Mouse (Mus musculus) Patski (cell line): ENCODE results near the gene Nek8. TPM values are rescaled to one million over a fixed set of nuclear protein-coding genes. Genes with fewer than 3 reads are reported as not detected.

Experiments
- ATAC-seq: fragments of 100-300 bp; one replicate; pipeline ENCODE4 v1.8.0; 2021
- CTCF ChIA-PET: fragments of 350-600 bp; sonication (Branson Sonifier 250); formaldehyde crosslinking; loops from one replicate; lab custom pipeline; 2022; ENCODE audit warnings: inconsistent platforms; lab: Charles Lee
- POLR2A ChIA-PET: fragments of 350-600 bp; sonication (Branson Sonifier 250); formaldehyde crosslinking; loops from one replicate; lab custom pipeline; 2022; ENCODE audit warnings: antibody characterized with exemption, inconsistent platforms; lab: Charles Lee
- DNase-seq: peaks from one replicate; pipeline ENCODE4 v3.0.0-alpha.2; 2011; ENCODE audit warnings: low read depth, low spot score
- H3K27me3 ChIP-seq: fragments of 371-371 bp; one replicate; pipeline ENCODE4 v1.5.1; 2021
- CTCF ChIP-seq: fragments of 100-300 bp; IDR thresholded peaks from one replicate; pipeline ENCODE4 v1.5.1; 2021
- in situ Hi-C: fragments of 300-500 bp; cut with MboI; formaldehyde crosslinking; loops from 3 replicates; pipeline ENCODE4 v1.11.1; 2018; ENCODE audit warnings: low pct_unique_long_range_greater_than_20kb, mixed read lengths
- polyA plus RNA-seq: library from polyadenylated mRNA; unstranded; gene quantifications from one replicate; pipeline ENCODE4 v1.2.3, GENCODE M21; 2021

The Nek8 gene
- polyA plus RNA-seq, result 19.6 TPM

DNA sequence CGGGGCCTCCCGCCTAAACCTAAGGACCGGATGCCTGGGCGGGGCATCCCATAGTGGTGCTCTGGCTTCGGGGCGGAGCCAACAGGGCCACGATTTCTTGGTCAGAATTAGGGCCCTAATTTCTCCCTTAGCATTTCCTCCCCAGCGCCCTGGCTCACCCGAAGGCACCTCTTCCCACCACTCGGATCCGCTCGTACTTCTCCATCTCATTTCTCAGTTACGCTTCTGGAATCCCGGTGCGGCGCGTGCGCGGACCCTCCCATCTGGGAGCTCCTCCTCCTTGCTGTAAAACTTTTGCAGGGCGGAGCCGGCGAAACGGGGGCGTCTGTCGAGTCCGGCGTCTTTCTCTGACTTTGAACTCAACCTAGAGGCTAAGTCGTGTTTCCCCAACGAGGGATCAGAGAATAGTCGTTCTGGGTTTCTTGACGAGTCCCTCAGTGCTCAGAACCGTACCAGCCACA, at the start of gene Nek8, which contains the start of gene Tlcd1:
TSS of gene Nek8 (minus strand) at position 274 of the 461 bp plus-strand sequence.
TSS of gene Tlcd1 (plus strand) at position 310 of the 461 bp plus-strand sequence.
- in situ Hi-C loops, result loop anchor here (10.0 kb wide), 1 partner anchor 352 kb away; no protein-coding TSS in a partner anchor
- H3K27me3 ChIP-seq, result no peaks in the 10 kb centered on the region
- TF ChIP-seq CTCF, result no peak
- DNase-seq, result no peak
- ChIA-PET POLR2A (interaction anchor here (0.7 to 6.3 kb wide), 4 partner anchors 11 to 16 kb away, joined by 3 to 50 read pairs (median 4); partner anchors contain the start of gene Traf4), CTCF (interaction anchor here (1.1 to 2.3 kb wide), 7 partner anchors 10 to 119 kb away, joined by 3 to 16 read pairs (median 7); partner anchors contain the start of genes Fam222b and Traf4)
- ATAC-seq, result peak; percentile 29

DNA sequence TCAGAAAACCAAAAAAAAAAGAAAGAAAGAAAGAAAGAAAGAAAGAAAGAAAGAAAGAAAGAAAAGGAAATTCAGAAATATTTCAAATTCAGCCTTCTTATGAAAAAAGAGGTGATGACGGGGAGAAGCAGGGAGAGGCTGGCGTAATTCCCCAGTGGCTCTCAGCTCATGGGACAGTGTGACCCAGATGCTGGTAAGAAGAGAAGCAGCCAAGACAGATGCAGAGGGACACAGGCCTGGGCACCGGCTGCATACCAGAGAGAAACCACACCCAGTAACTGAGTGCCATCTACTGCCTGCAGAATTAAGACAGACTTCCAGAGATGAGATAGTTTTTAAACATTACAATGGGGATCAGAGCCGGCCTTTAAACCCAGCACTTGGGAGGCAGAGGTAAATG, 47.1 kb upstream of the Nek8 start:
- CTCF ChIA-PET, result interaction anchor here (1.4 to 2.3 kb wide), 2 partner anchors 11 to 14 kb away, joined by 3 to 5 read pairs; no protein-coding TSS in a partner anchor
- in situ Hi-C loops, result no loop called here
- ATAC-seq, result no peak
- POLR2A ChIA-PET, result interaction anchor here (1.3 kb wide), 1 partner anchor 13 kb away, joined by 5 read pairs; no protein-coding TSS in a partner anchor
- DNase-seq, result no peak
- TF ChIP-seq CTCF, result no peak
- H3K27me3 ChIP-seq, result no peaks in the 10 kb centered on the region

- in situ Hi-C loops, result no loop called here
- POLR2A ChIA-PET, result no interaction called here
- no peak for ATAC-seq
- TF ChIP-seq CTCF, result no peak
- no peak for DNase-seq
- CTCF ChIA-PET, result interaction anchor here (1.2 kb wide), 1 partner anchor 10 kb away, joined by 3 read pairs; no protein-coding TSS in a partner anchor
- H3K27me3 ChIP-seq, result no peaks in the 10 kb centered on the region
Measured at GRCm38 (mm10) chr11:78215709-78216317, 39.3 kb upstream of the Nek8 start.

DNA sequence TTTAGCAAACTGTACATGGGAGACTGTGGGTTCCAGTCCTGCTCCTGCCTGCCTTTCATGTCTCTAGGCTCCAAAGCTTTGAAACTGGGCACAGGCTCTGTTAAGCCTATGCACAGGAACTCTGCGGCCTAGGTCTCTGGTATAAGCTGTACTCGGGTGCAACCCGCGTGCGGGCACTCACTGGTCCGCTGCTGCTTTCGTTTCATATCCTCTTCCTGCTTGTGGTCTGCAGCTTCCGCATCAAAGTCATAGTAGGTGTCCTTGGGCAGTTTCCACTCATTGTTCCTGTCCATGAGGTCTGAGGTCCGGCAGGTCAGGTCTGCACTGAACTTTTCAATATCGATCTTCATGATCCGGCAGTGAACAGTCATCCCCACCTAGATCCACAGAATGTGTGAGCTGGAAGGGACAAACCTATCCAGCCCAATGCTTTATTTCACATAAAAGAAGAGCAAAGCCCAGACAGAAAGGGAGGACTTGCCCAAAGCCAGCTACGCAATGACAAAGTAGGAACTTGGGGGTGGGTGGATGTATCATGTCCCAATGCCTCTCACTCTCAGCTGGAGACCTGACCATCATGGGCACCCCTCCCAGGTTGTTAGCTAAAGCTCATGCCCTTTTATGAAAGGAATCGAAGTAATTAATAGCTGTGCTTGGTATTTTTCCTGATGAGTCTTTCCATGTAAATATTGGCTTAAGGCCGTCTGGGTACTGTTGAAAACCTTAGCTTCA, 36.8 kb upstream of the Nek8 start:
- in situ Hi-C loops, result no loop called here
- CTCF ChIA-PET, result interaction anchor here (0.7 to 1.2 kb wide), 4 partner anchors 10 to 33 kb away, joined by 3 to 5 read pairs (median 3); partner anchors contain the start of gene Supt6
- no peak for ATAC-seq
- DNase-seq, result no peak
- H3K27me3 ChIP-seq, result no peaks in the 10 kb centered on the region
- POLR2A ChIA-PET, result no interaction called here
- no peak for TF ChIP-seq CTCF

- TF ChIP-seq CTCF, result no peak
- ChIA-PET POLR2A (no interaction called here), CTCF (no interaction called here)
- no peak for ATAC-seq
- in situ Hi-C loops, result no loop called here
- no peak for DNase-seq
- no peaks in the 10 kb centered on the region for H3K27me3 ChIP-seq
Measured at GRCm38 (mm10) chr11:78211513-78211912, 35.0 kb upstream of the Nek8 start.

DNA sequence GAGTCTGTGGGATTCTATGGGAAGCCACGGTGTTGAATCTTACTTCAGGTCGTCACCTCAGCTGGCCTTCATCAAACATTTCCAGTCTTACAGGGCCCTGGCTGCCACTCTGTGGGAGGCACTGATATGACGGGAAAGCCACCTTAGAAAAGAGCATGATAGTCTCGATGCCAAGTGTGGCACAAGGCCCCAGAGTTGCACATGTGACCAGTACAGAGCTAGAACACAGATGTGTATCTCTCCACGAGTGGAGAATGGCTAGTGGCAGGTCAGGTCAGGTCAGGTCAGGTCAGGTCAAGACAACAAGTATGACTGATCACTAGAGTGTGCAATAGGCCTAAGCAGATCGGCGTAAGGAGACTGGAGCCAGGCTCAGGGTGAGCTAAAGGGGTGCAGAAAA, 34.1 kb upstream of the Nek8 start:
- no peak for TF ChIP-seq CTCF
- no peak for DNase-seq
- no peaks in the 10 kb centered on the region for H3K27me3 ChIP-seq
- in situ Hi-C loops, result no loop called here
- POLR2A ChIA-PET, result interaction anchor here (0.6 to 1.5 kb wide), 2 partner anchors 13 to 440 kb away, joined by 3 to 5 read pairs; no protein-coding TSS in a partner anchor
- CTCF ChIA-PET, result interaction anchor here (0.8 to 1.1 kb wide), 2 partner anchors 18 to 33 kb away, joined by 3 read pairs; no protein-coding TSS in a partner anchor
- no peak for ATAC-seq

- no peak for TF ChIP-seq CTCF
- POLR2A ChIA-PET, result interaction anchor here (1.5 kb wide), 1 partner anchor 13 kb away, joined by 5 read pairs; no protein-coding TSS in a partner anchor
- DNase-seq (no peak), ATAC-seq (no peak)
- no peaks in the 10 kb centered on the region for H3K27me3 ChIP-seq
- in situ Hi-C loops, result no loop called here
- CTCF ChIA-PET, result interaction anchor here (0.8 to 1.1 kb wide), 2 partner anchors 19 to 32 kb away, joined by 3 read pairs; no protein-coding TSS in a partner anchor
Measured at GRCm38 (mm10) chr11:78209886-78210285, 33.4 kb upstream of the Nek8 start.

DNA sequence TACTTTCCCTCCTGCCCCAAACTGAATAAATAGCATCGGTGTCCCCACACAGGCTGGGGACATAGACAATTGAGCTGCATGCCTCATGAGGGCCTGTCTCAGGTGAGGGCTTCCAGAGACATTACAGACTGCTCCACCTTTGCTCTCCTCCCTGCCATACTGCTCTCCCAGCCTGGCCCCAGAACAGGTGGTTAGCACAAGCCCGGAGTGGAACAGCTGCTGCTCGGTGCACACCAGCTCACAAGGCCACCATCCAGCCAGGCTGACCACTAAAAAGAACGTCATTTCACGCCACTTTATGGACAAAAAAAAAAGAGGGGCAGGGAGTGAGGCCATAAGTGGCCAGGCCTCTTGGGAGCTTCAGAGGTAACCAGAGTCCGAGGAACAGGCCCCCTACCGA, 30.7 kb upstream of the Nek8 start:
- H3K27me3 ChIP-seq, result no peaks in the 10 kb centered on the region
- ATAC-seq, result no peak
- in situ Hi-C loops, result no loop called here
- DNase-seq, result no peak
- POLR2A ChIA-PET, result interaction anchor here (0.5 to 1.3 kb wide), 2 partner anchors 11 to 334 kb away, joined by 4 to 7 read pairs; no protein-coding TSS in a partner anchor
- CTCF ChIA-PET, result interaction anchor here (1.4 kb wide), 1 partner anchor 30 kb away, joined by 3 read pairs; no protein-coding TSS in a partner anchor
- TF ChIP-seq CTCF, result no peak

- no peak for DNase-seq
- POLR2A ChIA-PET, result interaction anchor here (0.8 kb wide), 1 partner anchor 9 kb away, joined by 8 read pairs; no protein-coding TSS in a partner anchor
- no peaks in the 10 kb centered on the region for H3K27me3 ChIP-seq
- no peak for ATAC-seq
- CTCF ChIA-PET, result interaction anchor here (1.6 kb wide), 1 partner anchor 20 kb away, joined by 3 read pairs; no protein-coding TSS in a partner anchor
- TF ChIP-seq CTCF, result no peak
- in situ Hi-C loops, result no loop called here
Measured at GRCm38 (mm10) chr11:78205361-78206206, 29.1 kb upstream of the Nek8 start.
